Mouse (Mus musculus): Measurements from ENCODE around the gene Olfr549.

Olfr549 gene

GRCm38 (mm10) chr7:102597378-102598031 lies 47.8 kb downstream of the Olfr549 start, which contains the start of gene Olfr552:
Gene Olfr552, plus strand, starts transcription at chr7:102597770.
- no peak for DNase-seq
